Mouse (Mus musculus): Measurements from ENCODE around the gene Prdm1. TPM values are rescaled to one million over a fixed set of nuclear protein-coding genes. Genes with fewer than 3 reads are reported as not detected.
A peak's percentile ranks its signal among the peaks of the same experiment; 100 is the strongest.

The Prdm1 gene
- polyA plus RNA-seq, 1 experiment from 2014 or later = 3.2 TPM

DNA sequence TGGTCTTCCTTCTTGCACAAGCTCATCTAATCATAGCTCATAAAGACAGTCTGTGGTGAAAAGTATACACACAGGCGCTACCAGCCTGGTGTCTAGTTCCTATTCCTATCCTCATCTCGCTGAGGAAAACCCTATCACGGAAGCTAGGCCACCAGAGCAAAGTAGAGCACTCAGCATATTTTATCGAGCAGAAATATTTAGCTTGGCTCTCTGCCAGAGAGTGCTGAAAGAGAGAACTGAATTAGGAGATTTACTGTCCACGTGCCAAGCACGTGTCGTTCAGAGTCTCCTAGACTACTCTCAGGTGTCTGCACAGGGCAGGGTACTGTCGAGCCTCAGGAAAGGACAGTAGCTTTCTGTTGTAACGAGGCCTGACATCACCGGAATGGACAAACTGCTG is 54.0 kb downstream of the Prdm1 start:
- ATAC-seq (peak; percentile 89), DNase-seq (ENCODE audit: low spot score) (peak; percentile 89)
- 10% methylated on average over 10 of the region's 10 CpGs for WGBS
- H3K36me3 ChIP-seq (ENCODE audit: insufficient read depth, low read length) = no peaks in the 10 kb centered on the region
- H3K27ac ChIP-seq (ENCODE audit: low read length) = no peak overlapping the region
- no peak overlapping the region for H3K9ac ChIP-seq (replicated peaks; ENCODE audit: low read depth)
- no peaks in the 10 kb centered on the region for H3K9me3 ChIP-seq (ENCODE audit: low read length)
- H3K4me1 ChIP-seq (ENCODE audit: insufficient read depth, low read depth, low read length) = peaks cover 12% of the 10 kb centered on the region; the same call in 1 of the 2 replicates
- peak; percentile 81 for TF ChIP-seq EP300 (IDR thresholded peaks at IDR 0.05)
- TF ChIP-seq CTCF (IDR thresholded peaks at IDR 0.05) = no peak
- no peak overlapping the region for H3K4me3 ChIP-seq (ENCODE audit: low read depth, low read length)
- H3K4me2 ChIP-seq (replicated peaks; ENCODE audit: low read depth, low read length) = no peak overlapping the region
- H3K27me3 ChIP-seq (replicated peaks; ENCODE audit: insufficient read depth, low read length) = no peaks in the 10 kb centered on the region

DNA sequence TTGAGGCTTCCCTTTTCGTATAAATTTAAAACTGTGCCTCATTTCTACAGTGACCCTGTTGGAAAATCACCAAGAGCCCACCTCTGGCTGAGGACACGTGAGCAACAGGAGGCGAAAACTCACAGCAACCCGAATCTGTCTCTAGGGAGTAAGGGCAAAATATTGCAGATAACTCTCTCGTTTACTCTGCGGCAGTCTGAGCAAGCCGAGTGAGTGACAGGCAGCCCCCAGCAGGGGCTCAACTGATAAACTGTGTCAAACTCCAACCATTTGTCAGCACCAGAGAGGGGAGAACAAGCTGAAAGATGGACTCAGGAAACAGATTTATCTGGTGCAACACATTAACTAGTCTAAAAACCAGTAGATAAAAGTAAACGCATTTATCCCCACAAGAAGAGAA is 62.7 kb downstream of the Prdm1 start:
- Histone ChIP-seq H3K4me1 (ENCODE audit: insufficient read depth, low read depth, low read length) (no peaks in the 10 kb centered on the region; the same call in 1 of the 2 replicates), H3K27me3 (replicated peaks; ENCODE audit: insufficient read depth, low read length) (no peaks in the 10 kb centered on the region), H3K9me3 (ENCODE audit: low read length) (no peaks in the 10 kb centered on the region), H3K4me2 (replicated peaks; ENCODE audit: low read depth, low read length) (peak overlapping the region; percentile 11; the same call in 1 of the 2 replicates), H3K4me3 (ENCODE audit: low read depth, low read length) (no peak overlapping the region), H3K9ac (replicated peaks; ENCODE audit: low read depth) (no peak overlapping the region), H3K36me3 (ENCODE audit: insufficient read depth, low read length) (no peaks in the 10 kb centered on the region), H3K27ac (ENCODE audit: low read length) (no peak overlapping the region)
- DNase-seq (ENCODE audit: low spot score) (no peak), ATAC-seq (no peak)
- WGBS = 21% methylated on average over 8 of the region's 8 CpGs
- TF ChIP-seq EP300 (IDR thresholded peaks at IDR 0.05) = no peak
- TF ChIP-seq CTCF (IDR thresholded peaks at IDR 0.05) = no peak

DNA sequence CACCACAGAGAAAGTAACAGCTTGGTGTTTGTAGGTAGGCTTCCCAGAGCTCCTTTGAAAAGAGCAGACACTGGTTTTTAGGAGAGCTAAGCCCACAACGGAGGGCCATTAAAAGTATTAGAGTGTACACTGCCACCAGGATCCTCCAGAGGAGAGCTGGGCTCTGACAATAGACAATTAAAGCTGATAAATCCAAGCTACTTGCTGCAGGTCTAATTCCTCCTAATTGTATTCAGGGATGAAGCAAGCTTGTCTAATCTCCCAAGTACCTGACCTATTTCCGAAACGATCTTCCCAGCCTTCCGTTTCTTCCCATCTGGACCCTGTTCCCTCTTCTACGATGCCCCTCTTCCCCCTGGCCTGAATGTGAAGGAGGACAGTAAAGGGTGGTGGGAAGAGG is 63.7 kb downstream of the Prdm1 start:
- WGBS = 65% methylated on average over 5 of the region's 5 CpGs
- Histone ChIP-seq H3K4me1 (ENCODE audit: insufficient read depth, low read depth, low read length) (no peaks in the 10 kb centered on the region; the same call in 1 of the 2 replicates), H3K4me3 (ENCODE audit: low read depth, low read length) (no peak overlapping the region), H3K9me3 (ENCODE audit: low read length) (no peaks in the 10 kb centered on the region), H3K27ac (ENCODE audit: low read length) (no peak overlapping the region), H3K4me2 (replicated peaks; ENCODE audit: low read depth, low read length) (no peak overlapping the region), H3K9ac (replicated peaks; ENCODE audit: low read depth) (no peak overlapping the region), H3K36me3 (ENCODE audit: insufficient read depth, low read length) (no peaks in the 10 kb centered on the region), H3K27me3 (replicated peaks; ENCODE audit: insufficient read depth, low read length) (no peaks in the 10 kb centered on the region)
- ATAC-seq = no peak
- no peak for TF ChIP-seq EP300 (IDR thresholded peaks at IDR 0.05)
- no peak for TF ChIP-seq CTCF (IDR thresholded peaks at IDR 0.05)
- no peak for DNase-seq (ENCODE audit: low spot score)

DNA sequence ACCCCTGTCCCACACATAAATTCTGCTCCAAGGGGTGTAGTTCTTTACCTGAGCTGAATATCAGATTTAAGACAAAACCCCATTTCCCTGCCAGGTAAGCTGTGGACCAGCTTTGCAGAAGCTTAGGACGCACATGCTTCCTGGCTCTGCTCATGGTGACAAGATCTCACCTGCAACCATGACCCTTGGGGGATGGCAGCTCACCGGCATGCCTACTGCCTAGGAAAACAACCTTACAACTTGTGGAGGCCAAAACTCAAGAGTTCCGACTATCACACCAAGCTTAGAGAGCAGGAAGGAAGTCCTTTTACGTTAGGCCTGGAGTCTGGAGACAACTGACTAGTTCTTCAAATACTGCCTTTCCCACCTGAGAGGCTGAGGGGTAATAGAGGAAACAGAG is 64.4 kb downstream of the Prdm1 start:
- no peak for DNase-seq (ENCODE audit: low spot score)
- no peak overlapping the region for H3K9ac ChIP-seq (replicated peaks; ENCODE audit: low read depth)
- H3K27me3 ChIP-seq (replicated peaks; ENCODE audit: insufficient read depth, low read length) = no peaks in the 10 kb centered on the region
- no peak overlapping the region for H3K4me2 ChIP-seq (replicated peaks; ENCODE audit: low read depth, low read length)
- H3K27ac ChIP-seq (ENCODE audit: low read length) = no peak overlapping the region
- TF ChIP-seq CTCF (IDR thresholded peaks at IDR 0.05) (no peak), EP300 (IDR thresholded peaks at IDR 0.05) (no peak)
- no peaks in the 10 kb centered on the region for H3K36me3 ChIP-seq (ENCODE audit: insufficient read depth, low read length)
- no peak overlapping the region for H3K4me3 ChIP-seq (ENCODE audit: low read depth, low read length)
- no peak for ATAC-seq
- no peaks in the 10 kb centered on the region for H3K9me3 ChIP-seq (ENCODE audit: low read length)
- 69% methylated on average over 4 of the region's 4 CpGs for WGBS
- no peaks in the 10 kb centered on the region; the same call in 1 of the 2 replicates for H3K4me1 ChIP-seq (ENCODE audit: insufficient read depth, low read depth, low read length)

DNA sequence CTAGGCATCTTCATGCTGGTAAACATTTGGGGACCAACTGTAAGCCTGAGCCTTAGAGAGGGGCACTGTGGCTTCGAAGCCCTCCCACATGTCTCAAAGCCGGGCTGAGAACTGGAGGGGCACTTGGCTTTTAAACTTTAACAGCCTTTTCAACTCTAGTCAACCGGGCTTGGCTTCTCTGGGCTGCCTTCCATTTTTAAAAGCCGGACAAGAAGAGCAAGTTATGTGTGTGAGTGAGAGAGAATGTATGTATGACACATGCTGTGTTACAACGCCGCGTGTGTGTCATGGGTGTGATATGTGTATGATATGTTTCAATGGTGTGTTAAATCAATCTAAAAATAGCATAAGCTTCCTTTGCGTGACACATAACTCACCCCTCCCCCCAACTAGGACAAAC is 66.0 kb downstream of the Prdm1 start:
- 61% methylated on average over 8 of the region's 8 CpGs for WGBS
- Histone ChIP-seq H3K36me3 (ENCODE audit: insufficient read depth, low read length) (no peaks in the 10 kb centered on the region), H3K27ac (ENCODE audit: low read length) (no peak overlapping the region), H3K9me3 (ENCODE audit: low read length) (no peaks in the 10 kb centered on the region), H3K27me3 (replicated peaks; ENCODE audit: insufficient read depth, low read length) (no peaks in the 10 kb centered on the region), H3K4me3 (ENCODE audit: low read depth, low read length) (no peak overlapping the region), H3K4me2 (replicated peaks; ENCODE audit: low read depth, low read length) (no peak overlapping the region), H3K9ac (replicated peaks; ENCODE audit: low read depth) (no peak overlapping the region), H3K4me1 (ENCODE audit: insufficient read depth, low read depth, low read length) (no peaks in the 10 kb centered on the region; the same call in 1 of the 2 replicates)
- DNase-seq (ENCODE audit: low spot score) (no peak), ATAC-seq (no peak)
- no peak for TF ChIP-seq EP300 (IDR thresholded peaks at IDR 0.05)
- TF ChIP-seq CTCF (IDR thresholded peaks at IDR 0.05) = no peak

DNA sequence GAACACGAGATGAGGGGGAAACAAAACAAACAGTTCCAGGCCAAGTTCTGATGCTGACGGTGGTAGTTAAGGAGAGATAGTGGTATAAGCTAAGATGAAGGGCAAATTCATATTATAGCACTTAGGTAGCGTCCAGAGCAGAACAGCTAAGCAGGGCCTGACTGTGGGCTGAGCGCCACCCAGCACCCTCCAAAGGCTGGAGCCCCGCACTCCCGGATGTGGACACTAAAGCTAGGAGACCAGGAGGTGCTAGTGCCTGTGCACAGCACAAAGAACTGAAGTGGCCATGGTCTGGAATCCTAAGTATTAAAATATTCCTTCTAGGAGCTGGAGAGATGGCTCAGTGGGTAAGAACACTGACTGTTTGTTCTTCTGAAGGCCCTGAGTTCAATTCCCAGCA is 67.2 kb downstream of the Prdm1 start:
- Histone ChIP-seq H3K36me3 (ENCODE audit: insufficient read depth, low read length) (no peaks in the 10 kb centered on the region), H3K4me3 (ENCODE audit: low read depth, low read length) (no peak overlapping the region), H3K4me2 (replicated peaks; ENCODE audit: low read depth, low read length) (no peak overlapping the region), H3K27me3 (replicated peaks; ENCODE audit: insufficient read depth, low read length) (no peaks in the 10 kb centered on the region), H3K9me3 (ENCODE audit: low read length) (no peaks in the 10 kb centered on the region), H3K4me1 (ENCODE audit: insufficient read depth, low read depth, low read length) (no peaks in the 10 kb centered on the region; the same call in 1 of the 2 replicates), H3K9ac (replicated peaks; ENCODE audit: low read depth) (no peak overlapping the region), H3K27ac (ENCODE audit: low read length) (no peak overlapping the region)
- TF ChIP-seq CTCF (IDR thresholded peaks at IDR 0.05) = no peak
- TF ChIP-seq EP300 (IDR thresholded peaks at IDR 0.05) = no peak
- 88% methylated on average over 6 of the region's 6 CpGs for WGBS
- DNase-seq (ENCODE audit: low spot score) = no peak
- ATAC-seq = no peak
